Mouse (Mus musculus): ENCODE data around the gene Rab1b.

DNA sequence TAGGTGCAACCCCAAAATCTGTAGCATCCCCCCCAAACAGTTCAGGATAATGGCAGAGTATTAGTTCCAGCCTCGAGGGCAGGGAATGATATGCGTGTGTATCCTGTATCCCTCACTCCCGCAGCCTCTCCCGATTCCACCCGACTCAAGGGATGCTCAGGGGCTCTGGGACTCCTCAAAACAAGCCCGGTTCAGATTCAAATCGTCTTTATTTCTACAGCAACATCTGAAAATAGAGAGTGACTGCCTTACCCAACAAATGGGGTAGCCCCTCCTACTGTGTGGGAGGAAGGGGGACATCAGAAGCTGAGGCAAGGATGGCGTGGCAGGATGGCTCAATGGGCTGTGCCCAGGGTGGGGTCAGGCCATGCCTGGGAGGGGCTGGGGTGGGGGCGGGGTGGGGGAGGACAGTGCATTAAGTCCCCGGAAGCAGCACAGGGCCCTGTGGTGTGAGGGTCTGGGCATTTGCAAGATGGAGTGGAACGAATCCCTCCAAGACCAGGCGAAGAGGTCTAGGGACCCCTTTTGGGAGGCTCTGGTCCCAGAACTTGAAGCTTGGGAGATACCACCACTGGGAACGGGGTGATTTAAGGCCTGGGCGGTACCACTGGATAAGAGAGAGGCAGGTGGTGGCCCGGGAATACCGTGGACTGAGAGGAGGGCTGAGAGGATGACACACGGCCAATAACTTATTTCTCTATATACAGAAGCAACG lies 841 bp upstream of the Rab1b start:
- no peak for TF ChIP-seq POLR2A (IDR thresholded peaks at IDR 0.05; ENCODE audit: borderline replicate concordance, control insufficient read depth, low read depth, low read length)
- TF ChIP-seq CTCF (IDR thresholded peaks at IDR 0.05; ENCODE audit: control insufficient read depth, insufficient read depth, low read length): no peak
